Mouse (Mus musculus): ENCODE data around the gene Rps15a. TPM values are rescaled to one million over a fixed set of nuclear protein-coding genes. Genes with fewer than 3 reads are reported as not detected.

Gene Rps15a
- polyA plus RNA-seq, 1 experiment from 2014 or later = 911 TPM

GRCm38 (mm10) chr7:118113541-118114297, 2.3 kb downstream of the Rps15a start:
- Histone ChIP-seq H3K27me3 (no peaks in the 10 kb centered on the region), H3K9ac (peak overlapping the region; percentile 100), H3K4me3 (peak overlapping the region; percentile 97), H3K36me3 (peaks cover 67% of the 10 kb centered on the region), H3K9me3 (no peaks in the 10 kb centered on the region), H3K4me2 (peak overlapping the region; percentile 89), H3K27ac (no peak overlapping the region), H3K4me1 (peaks cover 45% of the 10 kb centered on the region)
- 64% methylated on average over 5 of the region's 5 CpGs for WGBS
- no peak for ATAC-seq (ENCODE audit: insufficient number of reproducible peaks, insufficient read depth, low FRiP score, low TSS enrichment, low read depth)

GRCm38 (mm10) chr7:118111128-118111527, 4.9 kb downstream of the Rps15a start:
- Histone ChIP-seq H3K27me3 (no peaks in the 10 kb centered on the region), H3K4me2 (peak overlapping the region; percentile 89), H3K36me3 (peaks cover 86% of the 10 kb centered on the region), H3K27ac (no peak overlapping the region), H3K4me3 (peak overlapping the region; percentile 13), H3K9ac (peak overlapping the region; percentile 51), H3K4me1 (peaks cover 45% of the 10 kb centered on the region), H3K9me3 (no peaks in the 10 kb centered on the region)
- 74% methylated on average over 3 of the region's 3 CpGs for WGBS
- ATAC-seq (ENCODE audit: insufficient number of reproducible peaks, insufficient read depth, low FRiP score, low TSS enrichment, low read depth) = no peak

DNA sequence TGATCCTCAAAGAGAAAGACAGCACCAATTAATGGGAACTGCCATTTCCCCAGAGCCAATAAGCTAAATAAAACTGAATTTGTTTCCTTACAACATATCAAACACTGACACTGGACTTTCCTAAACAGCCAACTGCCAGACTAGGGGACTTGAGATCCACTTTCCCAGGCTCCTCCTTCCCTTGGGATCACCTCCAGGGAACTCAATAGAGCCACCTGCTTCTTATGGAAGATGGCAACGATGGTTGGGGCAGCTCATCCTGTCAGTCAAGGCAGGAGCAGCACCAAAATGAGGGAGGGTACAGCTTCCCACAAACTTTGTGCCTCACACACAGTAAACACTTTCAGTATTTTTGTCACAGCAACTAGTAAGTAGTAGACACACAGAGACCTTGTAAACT, 8.3 kb downstream of the Rps15a start:
- H3K9me3 ChIP-seq = no peaks in the 10 kb centered on the region
- H3K4me3 ChIP-seq = no peak overlapping the region
- no peak overlapping the region for H3K4me2 ChIP-seq
- 71% methylated on average over 1 of the region's 1 CpGs for WGBS
- H3K4me1 ChIP-seq = peaks cover 21% of the 10 kb centered on the region
- peaks cover 87% of the 10 kb centered on the region for H3K36me3 ChIP-seq
- H3K27me3 ChIP-seq = no peaks in the 10 kb centered on the region
- no peak for ATAC-seq (ENCODE audit: insufficient number of reproducible peaks, insufficient read depth, low FRiP score, low TSS enrichment, low read depth)
- no peak overlapping the region for H3K27ac ChIP-seq
- no peak overlapping the region for H3K9ac ChIP-seq

DNA sequence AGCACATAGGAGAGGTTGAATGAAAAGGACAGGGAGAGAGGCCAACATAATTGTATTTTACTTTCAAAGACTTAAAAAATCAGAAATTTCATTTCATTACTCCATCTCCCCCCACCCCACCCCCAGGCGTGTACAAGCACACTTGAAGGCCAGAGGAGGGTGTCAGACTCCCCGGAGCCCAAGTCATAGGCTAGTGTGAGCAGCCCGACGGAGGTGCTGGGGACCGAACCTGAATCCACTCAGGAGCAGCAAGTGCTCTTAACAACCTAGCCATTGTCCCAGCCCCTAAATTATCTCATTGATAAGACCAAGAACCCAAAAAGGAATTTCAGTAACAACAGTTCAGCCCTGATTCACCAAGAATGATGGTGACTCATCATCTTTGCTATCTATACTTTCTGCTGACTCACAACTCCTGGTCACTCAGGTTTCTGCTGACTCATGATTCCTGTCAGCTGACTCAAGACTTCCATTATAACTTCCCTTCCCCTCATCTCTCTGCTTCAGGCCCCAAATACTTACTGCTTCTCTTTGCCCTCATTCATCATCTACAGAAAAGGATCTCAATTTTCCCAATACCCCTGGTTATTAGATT, 11.4 kb downstream of the Rps15a start:
- 69% methylated on average over 5 of the region's 5 CpGs for WGBS
- no peaks in the 10 kb centered on the region for H3K9me3 ChIP-seq
- peaks cover 57% of the 10 kb centered on the region for H3K36me3 ChIP-seq
- H3K4me1 ChIP-seq = no peaks in the 10 kb centered on the region
- H3K27ac ChIP-seq = no peak overlapping the region
- ATAC-seq (ENCODE audit: insufficient number of reproducible peaks, insufficient read depth, low FRiP score, low TSS enrichment, low read depth) = no peak
- no peak overlapping the region for H3K4me3 ChIP-seq
- H3K4me2 ChIP-seq = no peak overlapping the region
- H3K27me3 ChIP-seq = no peaks in the 10 kb centered on the region
- H3K9ac ChIP-seq = no peak overlapping the region

DNA sequence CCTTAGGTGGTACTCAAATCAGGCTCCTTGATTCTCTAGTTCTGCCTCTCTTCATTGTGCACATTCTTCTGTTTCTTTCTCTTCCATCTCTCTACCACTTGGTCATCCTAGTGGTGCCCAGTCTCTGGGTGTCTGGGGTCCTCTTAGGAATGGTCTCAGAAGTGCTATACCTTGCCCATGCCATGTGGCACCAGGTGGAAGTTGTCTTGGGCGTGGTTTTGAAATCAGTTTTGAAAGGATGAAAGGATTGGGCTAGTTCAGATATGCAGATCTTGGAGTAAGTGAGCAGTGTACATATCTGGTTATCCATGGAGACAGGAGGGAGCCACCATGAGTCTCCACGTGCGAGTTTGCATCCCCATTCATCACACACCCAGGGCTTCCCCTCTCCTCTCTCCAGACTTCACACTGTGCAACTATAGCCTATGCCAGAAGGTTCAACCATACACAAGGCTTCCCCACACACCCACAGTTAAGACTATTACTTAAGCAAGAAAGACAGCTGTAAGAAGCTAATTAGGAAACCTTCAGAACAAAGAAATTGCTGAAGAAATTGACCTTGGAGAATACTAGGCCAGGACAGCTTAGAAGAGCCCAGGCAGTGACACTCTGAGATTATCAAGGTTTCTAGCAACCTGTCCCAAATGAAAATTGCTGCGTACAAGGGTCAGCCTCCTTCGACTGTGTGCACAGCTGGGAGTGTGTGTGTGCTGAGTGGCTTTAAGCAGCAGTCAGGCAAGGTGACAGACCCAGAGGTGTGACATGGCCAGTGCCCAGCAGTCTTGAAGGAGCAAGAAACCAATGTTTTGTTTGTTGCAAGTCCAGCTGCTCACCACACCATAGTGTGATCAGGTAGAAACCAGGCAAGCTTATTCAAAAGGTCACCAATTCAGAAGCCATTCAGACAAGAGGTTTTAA, 12.3 kb downstream of the Rps15a start:
- no peaks in the 10 kb centered on the region for H3K9me3 ChIP-seq
- peaks cover 49% of the 10 kb centered on the region for H3K36me3 ChIP-seq
- peak; percentile 16; the same call in 1 of the 2 replicates for ATAC-seq (ENCODE audit: insufficient number of reproducible peaks, insufficient read depth, low FRiP score, low TSS enrichment, low read depth)
- H3K4me3 ChIP-seq = no peak overlapping the region
- H3K4me1 ChIP-seq = no peaks in the 10 kb centered on the region
- H3K27me3 ChIP-seq = no peaks in the 10 kb centered on the region
- no peak overlapping the region for H3K9ac ChIP-seq
- no peak overlapping the region for H3K27ac ChIP-seq
- WGBS = 42% methylated on average over 5 of the region's 5 CpGs
- no peak overlapping the region for H3K4me2 ChIP-seq

DNA sequence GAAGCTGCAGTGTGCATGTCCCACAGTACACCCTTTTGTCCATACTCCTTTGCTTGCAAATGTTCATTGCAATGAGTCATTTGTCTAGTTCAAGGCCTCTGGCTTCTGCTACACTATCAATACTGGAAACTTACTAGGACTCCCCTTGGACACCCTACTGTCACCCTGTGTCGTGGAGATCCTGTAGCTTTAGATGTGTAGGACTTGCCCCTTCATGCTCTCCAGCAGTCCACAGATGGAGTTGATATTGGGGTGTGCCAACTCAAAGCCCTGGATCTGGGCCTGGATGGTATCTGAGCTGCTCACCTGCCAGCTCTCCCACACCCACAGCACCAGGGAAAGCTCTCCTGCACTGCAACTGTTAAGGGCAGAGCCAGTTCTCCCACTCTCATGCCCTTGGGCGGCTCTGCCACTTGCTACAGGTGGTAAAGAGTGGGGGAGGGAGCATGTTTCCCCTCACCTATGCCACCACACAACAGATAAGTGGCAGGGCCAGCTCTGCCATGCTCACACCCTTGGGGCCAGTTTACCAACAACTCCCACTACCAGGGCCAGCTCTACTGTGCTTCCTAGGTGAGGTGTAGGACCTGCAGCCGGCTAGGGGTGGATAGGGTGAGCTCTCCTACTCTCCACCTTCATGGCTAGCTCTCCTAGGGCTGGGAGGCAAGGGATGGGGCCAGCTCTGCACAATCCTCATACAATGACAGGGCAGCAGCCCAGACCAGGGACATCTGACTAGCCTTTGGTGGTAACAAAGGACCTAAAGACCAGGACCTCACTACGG, 13.1 kb downstream of the Rps15a start:
- H3K9ac ChIP-seq = no peak overlapping the region
- H3K9me3 ChIP-seq = no peaks in the 10 kb centered on the region
- H3K36me3 ChIP-seq = peaks cover 40% of the 10 kb centered on the region
- H3K4me1 ChIP-seq = no peaks in the 10 kb centered on the region
- no peak overlapping the region for H3K4me3 ChIP-seq
- peak; percentile 15; the same call in 1 of the 2 replicates for ATAC-seq (ENCODE audit: insufficient number of reproducible peaks, insufficient read depth, low FRiP score, low TSS enrichment, low read depth)
- no peaks in the 10 kb centered on the region for H3K27me3 ChIP-seq
- H3K4me2 ChIP-seq = no peak overlapping the region
- WGBS = 40% methylated on average over 4 of the region's 4 CpGs
- no peak overlapping the region; the same call in 1 of the 2 replicates for H3K27ac ChIP-seq

DNA sequence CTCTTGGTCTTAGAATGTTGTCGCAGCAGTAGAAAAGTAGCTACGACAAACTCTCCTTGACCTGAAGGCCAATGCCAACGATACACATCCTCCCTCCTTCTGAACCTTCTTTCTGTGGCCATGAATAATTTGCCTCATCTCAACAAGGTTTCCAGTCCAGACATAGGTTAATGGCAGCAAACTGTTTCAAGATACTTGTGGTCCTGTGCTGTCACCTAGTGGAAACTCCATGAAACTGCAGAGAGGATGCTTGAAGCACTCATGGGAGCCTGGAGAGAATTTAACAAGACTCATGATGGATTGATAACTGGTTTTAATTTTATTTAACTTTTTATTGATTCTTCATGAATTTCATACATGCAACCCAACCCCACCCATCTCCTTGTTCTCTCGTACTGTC, 13.8 kb downstream of the Rps15a start:
- H3K27ac ChIP-seq = no peak overlapping the region; the same call in 1 of the 2 replicates
- H3K9me3 ChIP-seq = no peaks in the 10 kb centered on the region
- H3K4me3 ChIP-seq = no peak overlapping the region
- H3K4me1 ChIP-seq = no peaks in the 10 kb centered on the region
- no peak for ATAC-seq (ENCODE audit: insufficient number of reproducible peaks, insufficient read depth, low FRiP score, low TSS enrichment, low read depth)
- H3K27me3 ChIP-seq = no peaks in the 10 kb centered on the region
- WGBS = 43% methylated on average over 4 of the region's 4 CpGs
- H3K4me2 ChIP-seq = no peak overlapping the region
- no peak overlapping the region for H3K9ac ChIP-seq
- peaks cover 34% of the 10 kb centered on the region for H3K36me3 ChIP-seq

- ATAC-seq (ENCODE audit: insufficient number of reproducible peaks, insufficient read depth, low FRiP score, low TSS enrichment, low read depth) = no peak
- H3K9me3 ChIP-seq = no peaks in the 10 kb centered on the region
- 61% methylated on average over 7 of the region's 7 CpGs for WGBS
- H3K4me1 ChIP-seq = no peaks in the 10 kb centered on the region
- no peak overlapping the region for H3K9ac ChIP-seq
- no peak overlapping the region for H3K4me3 ChIP-seq
- no peaks in the 10 kb centered on the region for H3K27me3 ChIP-seq
- H3K36me3 ChIP-seq = no peaks in the 10 kb centered on the region
- H3K27ac ChIP-seq = no peak overlapping the region
- no peak overlapping the region for H3K4me2 ChIP-seq
Measured at GRCm38 (mm10) chr7:118097615-118098014, 18.4 kb downstream of the Rps15a start.

GRCm38 (mm10) chr7:118079987-118080386, 36.0 kb downstream of the Rps15a start:
- ATAC-seq (ENCODE audit: insufficient number of reproducible peaks, insufficient read depth, low FRiP score, low TSS enrichment, low read depth) = no peak
- Histone ChIP-seq H3K4me2 (no peak overlapping the region), H3K4me1 (no peaks in the 10 kb centered on the region), H3K4me3 (no peak overlapping the region), H3K9me3 (no peaks in the 10 kb centered on the region), H3K27ac (no peak overlapping the region), H3K9ac (no peak overlapping the region), H3K27me3 (no peaks in the 10 kb centered on the region), H3K36me3 (no peaks in the 10 kb centered on the region)
- WGBS = 83% methylated on average over 4 of the region's 4 CpGs

- Histone ChIP-seq H3K4me2 (no peak overlapping the region), H3K9me3 (no peaks in the 10 kb centered on the region), H3K36me3 (no peaks in the 10 kb centered on the region), H3K4me3 (no peak overlapping the region), H3K9ac (no peak overlapping the region), H3K4me1 (no peaks in the 10 kb centered on the region), H3K27ac (no peak overlapping the region), H3K27me3 (no peaks in the 10 kb centered on the region)
- 83% methylated on average over 5 of the region's 5 CpGs for WGBS
- ATAC-seq (ENCODE audit: insufficient number of reproducible peaks, insufficient read depth, low FRiP score, low TSS enrichment, low read depth) = no peak
Measured at GRCm38 (mm10) chr7:118079097-118079496, 36.9 kb downstream of the Rps15a start.

DNA sequence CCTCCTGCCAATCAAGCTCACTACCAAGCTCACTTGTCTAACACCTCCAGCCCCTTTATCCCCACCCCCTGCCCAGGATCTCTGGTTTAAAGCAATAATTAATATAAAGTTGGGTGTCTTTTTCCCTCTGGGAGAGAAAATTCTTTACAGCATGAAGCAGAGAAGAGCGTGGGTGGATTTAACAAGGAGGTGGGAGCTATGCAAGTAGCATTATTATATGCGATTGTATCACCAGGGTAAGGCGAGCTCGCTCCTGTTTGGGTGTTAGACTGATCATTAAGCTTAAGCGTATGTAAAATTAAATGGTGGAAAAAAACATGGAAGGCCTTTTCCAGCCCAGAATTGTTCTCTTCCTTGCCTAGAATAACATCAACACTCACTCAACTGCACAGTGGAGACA, 48.7 kb downstream of the Rps15a start:
- WGBS = 90% methylated on average over 5 of the region's 5 CpGs

More for the DNA sequence above, 48.7 kb downstream of the Rps15a start:
- Histone ChIP-seq H3K27ac (no peak overlapping the region), H3K9me3 (no peaks in the 10 kb centered on the region), H3K4me1 (no peaks in the 10 kb centered on the region), H3K4me3 (no peak overlapping the region), H3K36me3 (no peaks in the 10 kb centered on the region), H3K27me3 (no peaks in the 10 kb centered on the region), H3K4me2 (no peak overlapping the region), H3K9ac (no peak overlapping the region)
- ATAC-seq (ENCODE audit: insufficient number of reproducible peaks, insufficient read depth, low FRiP score, low TSS enrichment, low read depth) = no peak
